ENCODE assay signal across 14 mouse cellular contexts in the genomic region with DNA sequence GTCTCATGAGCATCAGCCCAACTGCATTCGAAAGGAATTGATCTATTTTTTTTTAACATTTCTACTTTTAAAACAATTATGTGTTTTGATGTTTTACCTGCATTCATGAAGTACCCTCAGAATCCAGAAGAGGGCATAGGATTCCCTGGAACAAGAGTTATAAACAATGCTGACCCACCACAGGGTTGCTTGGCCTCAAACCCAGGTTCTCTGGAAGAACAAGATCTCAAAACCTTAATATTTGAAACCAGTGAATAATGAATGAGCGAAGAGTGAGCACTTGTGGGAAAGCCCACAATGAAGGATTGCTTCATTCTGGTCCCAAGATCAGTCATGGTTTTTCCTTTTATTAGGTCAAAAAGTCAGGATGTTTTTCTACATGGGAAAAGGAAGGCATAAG.
A peak's percentile ranks its signal among the peaks of the same experiment; 100 is the strongest.
DNase-seq lines count a peak whose midpoint lies in the region; ATAC-seq and TF ChIP-seq lines count a peak whose summit lies in the region.
"Had no signal": no experiment of that assay in that cellular context is flagged by ENCODE, and none has a peak within 500 bp of the region (broad histone marks: within the 10 kb centered on the region; RNA-seq: fewer than 3 reads in every experiment).

No protein-coding gene starts in this region.

- peak; percentile 71 for DNase-seq in A20 (ENCODE audit: low read depth, low spot score)
- DNase-seq in ES-CJ7 (ENCODE audit: low read depth, low spot score): peak; percentile 10
- peak; percentile 52 for DNase-seq in kidney, postnatal 14 days
- no peak for DNase-seq in frontal cortex, postnatal 36 days (ENCODE audit: low spot score in 2 of 2)
- no peak for DNase-seq in adrenal gland, postnatal 36 days
- no peak for DNase-seq in testis, postnatal 14 days (ENCODE audit: low spot score)
- DNase-seq: gastrocnemius, postnatal 14 days had no signal

- H3K27ac ChIP-seq in intestine, postnatal 0 days (ENCODE audit: low read depth, low read length): no peak overlapping the region
- H3K27ac ChIP-seq in intestine, embryonic 16.5 days (ENCODE audit: low read length): no peak overlapping the region
- H3K27ac ChIP-seq: hindbrain, embryonic 14.5 days; midbrain, embryonic 13.5 days; neural tube, embryonic 15.5 days had no signal

- no peak overlapping the region for H3K4me3 ChIP-seq in intestine, postnatal 0 days (ENCODE audit: low read depth, low read length)
- no peak overlapping the region for H3K4me3 ChIP-seq in intestine, embryonic 16.5 days (ENCODE audit: low read length)
- H3K4me3 ChIP-seq: midbrain, embryonic 13.5 days; neural tube, embryonic 15.5 days had no signal

- peak; percentile 53 for TF ChIP-seq CTCF in intestine, postnatal 0 days (IDR thresholded peaks at IDR 0.05; ENCODE audit: low read depth)

- no peak overlapping the region for H3K9ac ChIP-seq in intestine, postnatal 0 days (ENCODE audit: low read depth, low read length)
- H3K9ac ChIP-seq in intestine, embryonic 16.5 days (ENCODE audit: low read depth, low read length): no peak overlapping the region
- H3K9ac ChIP-seq: hindbrain, embryonic 14.5 days; midbrain, embryonic 13.5 days; neural tube, embryonic 15.5 days had no signal

- no peak for ATAC-seq in intestine, postnatal 0 days
- ATAC-seq in intestine, embryonic 16.5 days: no peak
- ATAC-seq: midbrain, embryonic 13.5 days; Patski had no signal

- no peaks in the 10 kb centered on the region for H3K27me3 ChIP-seq in intestine, postnatal 0 days (replicated peaks; ENCODE audit: control insufficient read depth, insufficient read depth, low read length)
- H3K27me3 ChIP-seq in intestine, embryonic 16.5 days (replicated peaks; ENCODE audit: control insufficient read depth, insufficient read depth, low read length): no peaks in the 10 kb centered on the region
- H3K27me3 ChIP-seq: midbrain, embryonic 13.5 days; neural tube, embryonic 15.5 days; Patski had no signal

- WGBS in intestine, postnatal 0 days: 74% methylated on average over 2 of the region's 2 CpGs
- WGBS in intestine, embryonic 16.5 days: 85% methylated on average over 2 of the region's 2 CpGs

- no peaks in the 10 kb centered on the region for H3K36me3 ChIP-seq in intestine, postnatal 0 days (ENCODE audit: control insufficient read depth, insufficient read depth)
- no peaks in the 10 kb centered on the region for H3K36me3 ChIP-seq in intestine, embryonic 16.5 days (ENCODE audit: control insufficient read depth, insufficient read depth, low read length)
- H3K36me3 ChIP-seq: midbrain, embryonic 13.5 days; neural tube, embryonic 15.5 days had no signal

- H3K4me2 ChIP-seq in intestine, postnatal 0 days (replicated peaks; ENCODE audit: low read depth): no peak overlapping the region
- H3K4me2 ChIP-seq in intestine, embryonic 16.5 days (ENCODE audit: low read depth, low read length): no peak overlapping the region
- H3K4me2 ChIP-seq: hindbrain, embryonic 14.5 days; liver, embryonic 11.5 days; midbrain, embryonic 13.5 days; neural tube, embryonic 15.5 days had no signal

- no peaks in the 10 kb centered on the region for H3K4me1 ChIP-seq in intestine, postnatal 0 days (replicated peaks; ENCODE audit: control insufficient read depth, insufficient read depth, low read length)
- H3K4me1 ChIP-seq in intestine, embryonic 16.5 days (ENCODE audit: control insufficient read depth, insufficient read depth, low read length): no peaks in the 10 kb centered on the region
- H3K4me1 ChIP-seq: neural tube, embryonic 15.5 days had no signal

- no peaks in the 10 kb centered on the region for H3K9me3 ChIP-seq in intestine, postnatal 0 days (ENCODE audit: control insufficient read depth)
- H3K9me3 ChIP-seq in intestine, embryonic 16.5 days (ENCODE audit: control insufficient read depth, low read length): no peaks in the 10 kb centered on the region
- H3K9me3 ChIP-seq: midbrain, embryonic 13.5 days; neural tube, embryonic 15.5 days had no signal

Comparison
In these comparisons a context has a peak if more than half of its experiments do, and no peak if none do; other contexts are left out.
1. DNase-seq: peak in A20 (single experiment), ES-CJ7 (single experiment) and kidney, postnatal 14 days (single experiment); none in frontal cortex, postnatal 36 days (0 of 2), adrenal gland, postnatal 36 days (0 of 2) and testis, postnatal 14 days (single experiment).